Mouse (Mus musculus) natural killer cell, adult 2 months (primary cell): ENCODE measurements around the gene Pdzd2.

Experiments
- DNase-seq, 2 experiments: peaks; one replicate each; pipeline ENCODE4 v3.0.0; 2022; ENCODE audit warnings: low spot score in 2 of 2

Gene Pdzd2

GRCm38 (mm10) chr15:12355261-12355660 is 384.5 kb downstream of the Pdzd2 start:
- DNase-seq = no peak

DNA sequence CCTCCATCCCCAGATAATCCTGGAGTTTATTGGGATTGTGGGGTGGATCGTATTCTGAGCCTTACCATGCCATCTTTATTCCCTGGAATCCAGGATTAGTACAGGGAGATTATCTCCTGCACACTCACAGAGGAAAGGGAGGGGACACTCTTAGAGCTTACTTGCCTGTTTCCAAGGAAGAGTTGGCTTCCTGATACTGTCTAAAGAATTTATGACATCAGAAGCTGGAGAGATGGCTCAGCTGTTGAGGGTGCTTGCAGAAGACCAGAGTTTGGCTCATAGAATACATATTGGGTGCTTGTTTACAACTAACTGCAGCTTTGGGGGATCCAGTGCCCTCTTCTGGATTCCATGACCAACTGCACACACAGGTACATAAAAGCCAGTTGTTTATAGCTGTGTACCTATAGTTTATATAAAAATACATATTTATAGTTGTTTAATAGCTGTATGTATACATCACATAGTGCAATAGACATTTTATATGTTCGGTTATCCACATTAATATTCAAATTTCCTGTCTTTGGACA is 385.4 kb downstream of the Pdzd2 start:
- no peak for DNase-seq

DNA sequence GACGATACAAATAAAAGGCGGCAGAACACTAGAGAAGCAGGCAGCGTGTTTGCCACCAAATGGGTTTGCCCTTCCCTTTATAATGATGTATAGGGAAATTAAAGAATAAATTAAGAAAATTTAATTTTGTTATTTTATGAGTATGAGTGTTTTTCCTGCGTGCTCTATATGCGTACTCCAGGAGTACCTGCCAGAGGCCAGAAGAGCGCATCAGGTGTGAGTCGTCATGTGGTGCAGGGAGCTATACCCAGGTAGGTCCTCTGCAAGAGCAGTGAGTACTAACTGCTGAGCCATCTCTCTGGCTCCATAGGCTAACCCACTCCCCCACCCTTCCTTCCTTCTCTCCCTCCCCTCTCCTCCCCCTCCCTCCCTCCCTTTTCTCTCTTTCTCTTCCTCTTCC is 388.3 kb downstream of the Pdzd2 start:
- no peak for DNase-seq

GRCm38 (mm10) chr15:12349840-12350239 is 389.9 kb downstream of the Pdzd2 start:
- DNase-seq = no peak

DNA sequence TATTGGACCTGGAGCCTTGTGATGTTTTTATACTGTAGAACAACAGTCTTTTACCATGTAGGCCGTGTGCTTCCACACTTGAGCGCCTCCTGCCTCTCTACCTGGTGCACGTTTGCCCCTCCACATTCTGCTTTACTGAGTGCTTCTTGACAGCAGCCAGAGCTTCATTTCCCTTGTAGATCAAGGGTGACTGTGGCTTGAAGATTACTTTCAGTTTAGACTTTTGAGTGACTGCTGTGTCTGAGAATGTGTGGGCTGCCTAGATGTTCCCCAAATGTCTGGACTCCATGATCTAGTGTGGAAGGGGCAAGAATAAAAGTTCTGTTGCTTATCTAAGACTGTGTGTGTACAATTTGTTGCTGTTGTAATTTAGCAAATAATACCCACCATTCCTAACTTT is 390.8 kb downstream of the Pdzd2 start:
- DNase-seq = no peak

DNA sequence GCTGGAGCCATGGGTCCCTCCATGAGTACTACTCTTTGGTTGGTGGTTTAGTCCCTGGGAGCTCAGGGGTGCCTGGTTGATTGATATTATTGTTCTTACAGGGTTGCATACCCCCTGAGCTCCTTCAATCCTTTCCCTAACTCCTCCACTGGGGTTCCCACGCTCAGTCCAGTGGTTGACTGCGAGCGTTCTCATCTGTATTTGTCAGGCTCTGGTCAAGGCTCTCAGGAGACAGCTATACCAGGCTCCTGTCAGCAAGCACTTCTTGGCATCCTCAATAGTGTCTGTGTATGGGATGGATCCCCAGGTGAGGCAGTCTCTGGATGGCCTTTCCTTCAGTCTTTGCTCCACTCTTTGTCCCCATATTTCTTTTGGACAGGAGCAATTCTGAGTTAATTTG is 392.8 kb downstream of the Pdzd2 start:
- DNase-seq = no peak

- DNase-seq = no peak
These were observed 398.3 kb downstream of the Pdzd2 start for GRCm38 (mm10) chr15:12341401-12341758.

GRCm38 (mm10) chr15:12340536-12341400 is 399.0 kb downstream of the Pdzd2 start:
- no peak for DNase-seq

DNA sequence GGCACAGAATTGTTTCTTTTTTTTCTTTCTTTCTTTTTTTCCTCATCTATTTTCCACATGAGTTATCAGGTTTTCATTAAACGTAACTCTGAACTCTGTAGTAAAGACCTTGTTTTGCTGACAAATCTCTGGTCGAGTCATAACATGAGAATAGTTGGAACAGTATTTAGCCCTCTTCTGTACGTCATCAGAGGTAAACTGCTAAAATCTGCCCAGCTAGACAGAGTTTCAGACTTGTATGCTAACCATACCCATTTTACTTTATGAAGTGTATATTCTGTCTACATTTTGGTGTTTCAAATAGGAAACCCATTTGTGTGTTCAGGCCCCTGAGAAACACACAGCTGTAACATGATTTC is 402.0 kb downstream of the Pdzd2 start:
- no peak for DNase-seq

GRCm38 (mm10) chr15:12337030-12337778 is 402.5 kb downstream of the Pdzd2 start:
- DNase-seq = no peak

DNA sequence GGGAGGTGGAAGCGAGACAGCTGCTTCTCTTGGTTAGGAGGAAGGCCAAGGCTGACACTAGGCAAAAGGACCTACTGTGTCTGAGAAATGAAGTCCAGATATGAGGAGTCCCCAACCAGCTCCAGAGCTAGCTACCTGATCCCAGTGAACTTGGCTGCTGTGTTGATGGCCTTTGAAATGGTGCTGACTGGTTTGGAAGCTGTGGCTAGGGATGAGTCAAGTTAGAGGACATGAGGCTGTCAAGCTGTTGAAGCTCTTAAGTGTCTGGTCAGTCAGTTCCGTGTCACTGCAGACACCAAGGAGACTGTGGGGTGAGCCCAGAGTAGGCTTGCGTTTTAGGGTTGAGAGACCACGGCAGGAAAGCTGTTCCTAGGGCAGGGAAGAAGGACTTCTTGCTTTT is 405.3 kb downstream of the Pdzd2 start:
- no peak for DNase-seq

GRCm38 (mm10) chr15:12331300-12331699 is 408.4 kb downstream of the Pdzd2 start:
- no peak for DNase-seq

DNA sequence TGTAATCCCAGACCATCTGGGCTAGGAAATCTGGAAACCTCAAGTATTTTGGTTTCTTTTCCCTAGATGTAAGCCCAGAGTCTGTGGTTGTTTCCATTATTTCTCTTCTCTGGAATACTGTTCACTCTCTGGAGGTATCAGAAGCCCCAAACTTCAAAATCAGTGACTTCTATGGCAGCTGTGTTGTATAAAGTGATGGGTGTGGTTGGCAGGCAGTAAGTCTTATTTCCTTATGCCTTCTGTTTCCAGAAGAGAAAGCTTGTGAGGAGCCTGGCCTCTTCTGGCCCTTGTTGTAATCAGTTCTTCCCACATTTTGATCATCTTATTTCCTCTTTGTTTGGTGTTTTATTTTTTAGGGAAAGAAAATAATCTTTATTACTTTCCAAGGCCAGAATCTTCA is 408.8 kb downstream of the Pdzd2 start:
- no peak for DNase-seq

DNA sequence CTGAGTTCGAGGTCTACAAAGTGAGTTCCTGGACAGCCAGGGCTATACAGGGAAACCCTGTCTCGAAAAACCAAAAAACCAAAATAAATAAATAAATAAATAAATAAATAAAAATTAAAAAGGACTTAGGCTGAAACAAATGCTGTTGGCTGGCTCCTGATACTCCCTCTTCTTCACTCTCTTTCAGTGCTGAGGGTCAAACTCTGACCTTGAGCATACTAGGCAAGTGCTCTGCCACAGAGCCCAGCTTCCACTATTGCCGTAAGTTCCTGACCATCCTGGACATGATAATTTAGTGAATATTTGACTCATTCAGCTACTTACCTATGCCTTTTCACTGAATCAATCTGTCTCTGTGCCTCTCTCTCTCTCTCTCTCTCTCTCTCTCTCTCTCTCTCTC is 409.3 kb downstream of the Pdzd2 start:
- DNase-seq = no peak

DNA sequence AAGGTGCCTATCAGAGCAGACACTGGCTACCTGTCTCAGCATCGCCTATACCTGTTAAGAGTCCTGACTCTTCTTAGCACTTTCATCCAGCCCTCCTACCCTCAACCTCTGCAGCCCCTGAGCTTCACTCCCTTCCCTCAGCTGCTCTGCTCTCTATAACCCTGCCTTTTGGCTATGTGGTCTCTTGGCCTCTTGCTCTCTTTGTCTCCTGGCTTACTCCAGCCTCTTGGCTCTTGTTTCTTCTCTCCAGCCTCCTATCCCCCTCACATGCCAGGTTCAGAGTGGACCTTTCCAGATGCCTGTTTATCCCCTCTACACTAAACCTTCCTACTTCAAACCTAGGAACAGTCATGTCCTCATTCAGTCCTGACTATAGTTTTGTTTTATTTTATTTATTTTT is 415.4 kb downstream of the Pdzd2 start:
- DNase-seq = no peak

GRCm38 (mm10) chr15:12322676-12323402 is 416.9 kb downstream of the Pdzd2 start:
- DNase-seq = no peak

DNA sequence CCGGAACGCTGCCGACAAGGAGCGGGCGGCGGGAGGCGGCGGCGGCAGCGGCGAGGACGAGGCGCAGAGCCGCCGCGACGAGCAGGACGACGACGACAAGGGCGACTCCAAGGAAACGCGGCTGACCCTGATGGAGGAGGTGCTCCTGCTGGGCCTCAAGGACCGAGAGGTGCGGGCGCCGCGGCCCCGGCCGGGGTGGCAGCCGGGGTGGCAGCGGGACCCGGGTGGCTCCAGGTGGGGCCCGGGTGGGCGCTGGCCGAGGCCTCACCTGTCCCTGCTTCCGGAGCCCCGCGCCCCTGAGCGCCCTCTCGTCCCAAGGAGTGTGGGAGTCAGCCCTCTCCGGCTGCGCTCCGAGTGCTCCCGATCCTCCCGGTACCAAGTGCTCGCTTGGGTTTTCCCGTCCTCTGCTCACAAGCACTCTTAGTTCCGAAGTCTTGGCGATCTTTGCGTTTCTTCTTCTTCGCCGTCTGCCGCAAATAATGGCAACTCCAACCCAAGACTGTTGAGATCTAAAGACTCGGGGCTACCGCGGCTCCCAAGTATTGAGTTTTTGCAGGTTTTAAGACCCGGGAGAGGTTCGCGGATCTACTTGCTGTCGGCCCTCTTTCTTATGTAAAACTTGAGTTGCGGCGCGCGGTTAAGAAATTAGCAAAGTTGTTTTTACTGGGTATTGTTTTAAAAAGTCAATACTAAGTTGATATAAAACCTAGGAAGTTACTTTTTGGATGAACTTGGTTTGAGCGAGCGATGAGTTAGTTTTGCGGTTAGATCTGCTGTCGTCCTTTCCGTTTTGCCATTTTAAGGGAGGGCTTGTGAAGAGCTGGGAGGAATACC is 417.7 kb downstream of the Pdzd2 start, which contains the start of gene 1810049J17Rik:
Gene 1810049J17Rik, minus strand, starts transcription at position 112 of the 834 bp plus-strand sequence.
- DNase-seq = peak; percentile 5 to 23

DNA sequence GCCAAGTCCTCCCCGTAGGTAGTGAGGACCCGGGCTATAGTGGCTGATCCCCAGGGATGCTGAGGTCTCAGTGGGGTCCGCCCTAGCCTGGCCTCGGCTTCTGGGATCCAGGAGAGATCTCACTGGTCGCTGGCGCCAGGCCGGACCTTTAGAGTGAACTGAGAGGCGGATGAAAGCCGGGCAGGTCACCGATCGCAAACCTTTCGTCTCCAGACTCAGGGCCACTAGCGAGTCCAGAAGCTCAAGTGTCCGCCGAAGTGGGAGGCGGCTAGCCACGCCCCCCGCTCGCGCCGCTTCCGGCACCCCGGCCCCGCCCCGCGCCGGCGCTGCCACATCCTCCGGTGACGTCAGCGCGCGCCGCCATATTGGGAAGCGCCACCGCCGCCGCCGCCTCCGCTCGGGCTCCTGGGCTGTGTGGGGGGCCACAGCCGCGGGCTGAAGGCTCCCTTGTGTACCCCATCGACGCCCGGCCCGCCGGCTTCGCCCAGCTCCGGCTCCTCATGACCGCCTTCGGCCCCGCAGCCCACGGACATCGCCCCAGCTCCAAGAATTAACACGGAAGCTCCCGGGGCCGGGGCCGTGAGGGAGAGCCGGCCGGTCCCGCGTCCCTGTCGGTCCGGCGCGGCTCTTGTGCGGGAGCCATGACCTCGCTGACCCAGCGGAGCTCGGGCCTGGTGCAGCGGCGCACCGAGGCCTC is 418.5 kb downstream of the Pdzd2 start, which contains the start of gene Golph3:
Gene Golph3, plus strand, starts transcription at position 360 of the 697 bp plus-strand sequence.
- DNase-seq = peak; percentile 90 to 91

DNA sequence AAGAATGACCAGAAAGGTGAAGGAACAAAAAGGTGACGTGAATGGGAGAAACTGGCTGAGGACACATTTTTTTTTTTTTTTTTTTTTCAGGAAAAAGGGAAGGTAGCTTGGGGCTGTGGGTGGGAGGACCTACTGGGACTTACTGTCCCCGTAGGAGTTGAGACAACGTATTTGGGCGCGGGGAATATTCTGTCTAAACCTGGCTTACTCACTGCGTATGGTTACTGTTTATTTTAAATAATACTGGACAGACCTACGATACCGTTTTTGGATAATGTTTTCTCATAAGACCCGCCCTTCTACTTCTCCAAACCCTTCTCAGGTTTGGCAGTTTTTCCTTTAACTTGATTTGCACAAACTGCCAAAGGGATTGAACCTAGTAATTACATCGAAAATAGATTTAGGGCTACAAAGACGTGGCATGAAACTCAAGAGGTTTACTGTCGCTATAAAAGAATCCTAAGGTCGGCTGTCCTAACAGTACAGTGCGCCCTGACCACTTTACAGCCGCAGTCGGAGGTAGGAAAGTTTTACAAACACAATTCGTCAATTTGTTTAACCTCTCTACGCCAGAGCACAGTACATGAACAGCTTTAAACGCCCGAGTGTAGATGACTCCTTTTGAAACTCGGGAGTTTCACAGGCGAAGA is 419.2 kb downstream of the Pdzd2 start:
- DNase-seq = no peak

GRCm38 (mm10) chr15:12319889-12320288 is 419.8 kb downstream of the Pdzd2 start:
- DNase-seq = no peak
